Mouse (Mus musculus) testis, adult 2 months (tissue): ENCODE data around the gene Gm10037.

Source experiments
- CTCF ChIP-seq: fragments of 200-500 bp; IDR thresholded peaks from 2 replicates; pipeline ENCODE4 v1.5.1; 2012; ENCODE audit warnings: low read depth, mild to moderate bottlenecking, inconsistent platforms, low read length, moderate library complexity; ENCODE audit not compliant: control insufficient read depth, insufficient read depth, insufficient replicate concordance
- POLR2A ChIP-seq: fragments of 200-500 bp; IDR thresholded peaks from 2 replicates; pipeline ENCODE4 v1.6.1; 2012; ENCODE audit warnings: low read depth, mild to moderate bottlenecking, inconsistent platforms, low read length, moderate library complexity; ENCODE audit not compliant: control insufficient read depth

GRCm38 (mm10) chr13:67811651-67812210, 19.2 kb upstream of the Gm10037 start:
- no peak for TF ChIP-seq CTCF
- no peak for TF ChIP-seq POLR2A
